Comparison of ENCODE assay signal across 22 mouse cellular contexts in genomic region chr12:87274853-87275831, GRCm38 (mm10). TPM values are rescaled to one million over a fixed set of nuclear protein-coding genes. Genes with fewer than 3 reads are reported as not detected.
A peak's percentile ranks its signal among the peaks of the same experiment; 100 is the strongest.
DNase-seq lines count a peak whose midpoint lies in the region; ATAC-seq and TF ChIP-seq lines count a peak whose summit lies in the region.
"Had no signal": no experiment of that assay in that cellular context is flagged by ENCODE, and none has a peak within 500 bp of the region (broad histone marks: within the 10 kb centered on the region; RNA-seq: fewer than 3 reads in every experiment).

No protein-coding gene starts in this region.

- 48% methylated on average over 9 of the region's 9 CpGs for WGBS in liver, embryonic 13.5 days (ENCODE audit: insufficient replicate concordance)
- WGBS in midbrain, embryonic 13.5 days = 93% methylated on average over 9 of the region's 9 CpGs
- 84% methylated on average over 9 of the region's 9 CpGs for WGBS in heart, embryonic 12.5 days

- H3K27ac ChIP-seq in ES-E14 (ENCODE audit: insufficient read depth, low read depth, low read length, poor library complexity, severe bottlenecking) = peak overlapping the region; percentile 59; the same call in 1 of the 2 replicates
- peak overlapping the region; percentile 84 for H3K27ac ChIP-seq in liver, embryonic 13.5 days
- H3K27ac ChIP-seq in midbrain, embryonic 13.5 days = no peak overlapping the region
- H3K27ac ChIP-seq in heart, embryonic 12.5 days (ENCODE audit: poor library complexity, severe bottlenecking) = no peak overlapping the region
- H3K27ac ChIP-seq: forebrain, embryonic 12.5 days; heart, adult 2 months; kidney, postnatal 0 days; layer of hippocampus, adult 2 months; neural tube, embryonic 12.5 days had no signal

- H3K9me3 ChIP-seq in ES-E14 (ENCODE audit: control insufficient read depth, insufficient read depth, low read depth, low read length) = no peaks in the 10 kb centered on the region
- H3K9me3 ChIP-seq in liver, embryonic 13.5 days (replicated peaks) = no peaks in the 10 kb centered on the region
- H3K9me3 ChIP-seq in megakaryocyte, embryonic 14.5 days = no peaks in the 10 kb centered on the region
- H3K9me3 ChIP-seq in midbrain, embryonic 13.5 days = no peaks in the 10 kb centered on the region
- no peaks in the 10 kb centered on the region for H3K9me3 ChIP-seq in heart, embryonic 12.5 days (replicated peaks)
- H3K9me3 ChIP-seq: forebrain, embryonic 12.5 days; heart, embryonic 15.5 days; neural tube, embryonic 12.5 days had no signal

- peak overlapping the region; percentile 18; the same call in 1 of the 2 replicates for H3K4me2 ChIP-seq in liver, embryonic 13.5 days
- H3K4me2 ChIP-seq in midbrain, embryonic 13.5 days (replicated peaks) = no peak overlapping the region
- no peak overlapping the region for H3K4me2 ChIP-seq in heart, embryonic 12.5 days
- H3K4me2 ChIP-seq: forebrain, embryonic 12.5 days; heart, embryonic 15.5 days; neural tube, embryonic 12.5 days had no signal

- no peak overlapping the region for H3K4me3 ChIP-seq in ES-E14 (ENCODE audit: insufficient read depth in 1 of 2, low read depth in 1 of 2, low read length in 2 of 2, poor library complexity in 1 of 2, severe bottlenecking in 1 of 2)
- H3K4me3 ChIP-seq in liver, embryonic 13.5 days (replicated peaks) = no peak overlapping the region
- peak overlapping the region; percentile 9 for H3K4me3 ChIP-seq in megakaryocyte, embryonic 14.5 days (replicated peaks)
- no peak overlapping the region for H3K4me3 ChIP-seq in midbrain, embryonic 13.5 days (replicated peaks)
- H3K4me3 ChIP-seq in heart, embryonic 12.5 days = no peak overlapping the region
- H3K4me3 ChIP-seq: forebrain, embryonic 12.5 days; heart, adult 2 months; heart, embryonic 15.5 days; layer of hippocampus, adult 2 months; neural tube, embryonic 12.5 days had no signal

- in situ Hi-C loops in ES-E14 (cut with MboI; ENCODE audit: low sequenced_read_pairs in 2 of 2, unreplicated experiment in 2 of 2) = no loop called here

- no peak for DNase-seq in ES-E14 (ENCODE audit: low read depth, low spot score)
- peak; percentile 62 for DNase-seq in c-Kit-negative CD71-positive TER-119-positive erythroid progenitor cells, embryonic 14.5 days (ENCODE audit: low read depth, low spot score)
- peak; percentile 58 for DNase-seq in liver, embryonic 13.5 days
- no peak for DNase-seq in right cerebral cortex, postnatal 25 days
- DNase-seq: adrenal gland, postnatal 36 days; B cell, adult 2 months; cerebellum, adult 8-10 months; heart, adult 2 months; heart, postnatal 4 days; kidney, adult 11 months; lung, postnatal 10 days; right cerebral cortex, adult 18-20 months had no signal

- H3K9ac ChIP-seq in ES-E14 (ENCODE audit: insufficient read depth, low read depth, low read length, poor library complexity, severe bottlenecking) = no peak overlapping the region; the same call in 1 of the 2 replicates
- no peak overlapping the region; the same call in 1 of the 2 replicates for H3K9ac ChIP-seq in liver, embryonic 13.5 days
- no peak overlapping the region for H3K9ac ChIP-seq in midbrain, embryonic 13.5 days (replicated peaks)
- H3K9ac ChIP-seq in heart, embryonic 12.5 days = no peak overlapping the region
- H3K9ac ChIP-seq: forebrain, embryonic 12.5 days; heart, embryonic 15.5 days; neural tube, embryonic 12.5 days had no signal

- peaks cover 0 to 27% of the 10 kb centered on the region in 2 experiments; a peak in 2 of 4 replicates for H3K4me1 ChIP-seq in ES-E14 (ENCODE audit: control insufficient read depth in 2 of 2, insufficient read depth in 2 of 2, low read length in 2 of 2, poor library complexity in 1 of 2)
- H3K4me1 ChIP-seq in liver, embryonic 13.5 days (replicated peaks) = peaks cover 58% of the 10 kb centered on the region
- peaks cover 66% of the 10 kb centered on the region for H3K4me1 ChIP-seq in megakaryocyte, embryonic 14.5 days
- no peaks in the 10 kb centered on the region for H3K4me1 ChIP-seq in midbrain, embryonic 13.5 days (replicated peaks)
- peaks cover 31% of the 10 kb centered on the region for H3K4me1 ChIP-seq in heart, embryonic 12.5 days (replicated peaks)

- peak; percentile 90 for ATAC-seq in liver, embryonic 13.5 days (ENCODE audit: low read depth)
- ATAC-seq in midbrain, embryonic 13.5 days = no peak
- no peak for ATAC-seq in heart, embryonic 12.5 days (ENCODE audit: insufficient number of reproducible peaks, low FRiP score)
- ATAC-seq: hindbrain, embryonic 16.5 days had no signal

- peaks cover 54% of the 10 kb centered on the region for H3K36me3 ChIP-seq in ES-E14 (ENCODE audit: control insufficient read depth, insufficient read depth, low read length, poor library complexity, severe bottlenecking)
- peaks cover 68% of the 10 kb centered on the region for H3K36me3 ChIP-seq in liver, embryonic 13.5 days
- H3K36me3 ChIP-seq in megakaryocyte, embryonic 14.5 days (replicated peaks; ENCODE audit: low read length) = peaks cover 76% of the 10 kb centered on the region
- H3K36me3 ChIP-seq in midbrain, embryonic 13.5 days = peaks cover 65% of the 10 kb centered on the region
- H3K36me3 ChIP-seq in heart, embryonic 12.5 days = peaks cover 61% of the 10 kb centered on the region

- no peaks in the 10 kb centered on the region for H3K27me3 ChIP-seq in liver, embryonic 13.5 days
- H3K27me3 ChIP-seq in megakaryocyte, embryonic 14.5 days (replicated peaks) = no peaks in the 10 kb centered on the region
- no peaks in the 10 kb centered on the region for H3K27me3 ChIP-seq in midbrain, embryonic 13.5 days
- H3K27me3 ChIP-seq in heart, embryonic 12.5 days (replicated peaks) = no peaks in the 10 kb centered on the region
- H3K27me3 ChIP-seq: forebrain, embryonic 12.5 days; heart, embryonic 15.5 days; neural tube, embryonic 12.5 days had no signal

TF ChIP-seq in ES-E14, 5 proteins besides CTCF, POLR2A, EP300 and RAD21:
- TF ChIP-seq HCFC1 (IDR thresholded peaks at IDR 0.05; ENCODE audit: borderline replicate concordance, insufficient read depth, low read length) = no peak
- peak; percentile 70; the same call in 1 of the 2 replicates for TF ChIP-seq MAFK (IDR thresholded peaks at IDR 0.05; ENCODE audit: insufficient read depth, low read depth, low read length)

RNA-seq across cellular contexts. Expression of gene Ahsa1, which starts 8.9 kb away (rescaled TPM):
- 224 and 305 TPM in 2 replicates for total RNA-seq in ES-E14 (2012; rRNA removed)
- 196 and 212 TPM in 2 replicates for polyA plus RNA-seq in liver, embryonic 13.5 days (2015; fragmentation: Nextera tagmentation; extraction: Ambion mirVana)
- polyA plus RNA-seq in megakaryocyte, embryonic 14.5 days (2012; ENCODE audit: insufficient read depth, low replicate concordance) = 21.3 and 90.4 TPM in 2 replicates
- 207 and 209 TPM in 2 replicates for polyA plus RNA-seq in midbrain, embryonic 13.5 days (2015; fragmentation: Nextera tagmentation; extraction: Ambion mirVana)
- polyA plus RNA-seq in heart, embryonic 12.5 days (2016; fragmentation: Nextera tagmentation; extraction: Ambion mirVana) = 190 and 196 TPM in 2 replicates

RNA-seq across cellular contexts. Expression of gene Vipas39, which starts 9.1 kb away (rescaled TPM):
- total RNA-seq in ES-E14 (2012; rRNA removed) = 29.8 and 36.3 TPM in 2 replicates
- polyA plus RNA-seq in liver, embryonic 13.5 days (2015; fragmentation: Nextera tagmentation; extraction: Ambion mirVana) = 9.8 and 10.6 TPM in 2 replicates
- 2.2 and 3.4 TPM in 2 replicates for polyA plus RNA-seq in megakaryocyte, embryonic 14.5 days (2012; ENCODE audit: insufficient read depth, low replicate concordance)
- polyA plus RNA-seq in midbrain, embryonic 13.5 days (2015; fragmentation: Nextera tagmentation; extraction: Ambion mirVana) = 67.3 and 69.3 TPM in 2 replicates
- polyA plus RNA-seq in heart, embryonic 12.5 days (2016; fragmentation: Nextera tagmentation; extraction: Ambion mirVana) = 29.6 and 31.8 TPM in 2 replicates

RNA-seq across cellular contexts. Expression of gene Ism2, which starts 24.4 kb away (rescaled TPM):
- total RNA-seq in ES-E14 (2012; rRNA removed) = 3.0 and 3.2 TPM in 2 replicates
- polyA plus RNA-seq in liver, embryonic 13.5 days (2015; fragmentation: Nextera tagmentation; extraction: Ambion mirVana) = 0.27 and 0.30 TPM in 2 replicates
- polyA plus RNA-seq in megakaryocyte, embryonic 14.5 days (2012; ENCODE audit: insufficient read depth, low replicate concordance) = 0.04 TPM in 1 of 2 replicates, not detected in the other
- 0.79 and 0.93 TPM in 2 replicates for polyA plus RNA-seq in midbrain, embryonic 13.5 days (2015; fragmentation: Nextera tagmentation; extraction: Ambion mirVana)
- 0.92 and 1.1 TPM in 2 replicates for polyA plus RNA-seq in heart, embryonic 12.5 days (2016; fragmentation: Nextera tagmentation; extraction: Ambion mirVana)
- total RNA-seq: gastrocnemius, adult 8-10 months; heart, adult 2 months had no signal

RNA-seq across cellular contexts. Expression of gene Noxred1, which starts 36.6 kb away (rescaled TPM):
- 2.2 and 3.0 TPM in 2 replicates for total RNA-seq in ES-E14 (2012; rRNA removed)
- 0.19 and 0.29 TPM in 2 replicates for polyA plus RNA-seq in liver, embryonic 13.5 days (2015; fragmentation: Nextera tagmentation; extraction: Ambion mirVana)
- not detected in 2 replicates for polyA plus RNA-seq in megakaryocyte, embryonic 14.5 days (2012; ENCODE audit: insufficient read depth, low replicate concordance)
- 1.4 and 1.7 TPM in 2 replicates for polyA plus RNA-seq in midbrain, embryonic 13.5 days (2015; fragmentation: Nextera tagmentation; extraction: Ambion mirVana)
- polyA plus RNA-seq in heart, embryonic 12.5 days (2016; fragmentation: Nextera tagmentation; extraction: Ambion mirVana) = 0.42 and 1.5 TPM in 2 replicates
- polyA plus RNA-seq: kidney, postnatal 0 days had no signal

Comparison
In these comparisons a context has a peak if more than half of its experiments do, and no peak if none do; other contexts are left out.
1. DNase-seq: peak in c-Kit-negative CD71-positive TER-119-positive erythroid progenitor cells, embryonic 14.5 days (single experiment) and liver, embryonic 13.5 days (single experiment); none in ES-E14 (single experiment) and right cerebral cortex, postnatal 25 days (single experiment).
2. H3K27ac ChIP-seq: peak in ES-E14 (single experiment) and liver, embryonic 13.5 days (single experiment); none in midbrain, embryonic 13.5 days (single experiment) and heart, embryonic 12.5 days (single experiment).